Mouse (Mus musculus) neural tube, embryonic 13.5 days (tissue): Measurements from ENCODE around the gene Aadat. TPM values are rescaled to one million over a fixed set of nuclear protein-coding genes. Genes with fewer than 3 reads are reported as not detected.
"Not testable (repeated sequence)": the region's sequence is repeated elsewhere in the genome, so short reads cannot be mapped to it uniquely, and the experiment has no call there.

Experiments used
- ATAC-seq: fragments of 200-750 bp; cut with Nextera tagmentation; 2 replicates; pipeline ENCODE4 v1.8.0; 2017; ENCODE audit warnings: low read depth, mild to moderate bottlenecking, moderate TSS enrichment, moderate library complexity
- H3K27ac ChIP-seq: fragments of 300-500 bp; sonication (generic); replicated peaks from 2 replicates; pipeline ENCODE4 v1.5.1; 2015; ENCODE audit warnings: moderate library complexity, mild to moderate bottlenecking, inconsistent platforms
- H3K27me3 ChIP-seq: fragments of 300-500 bp; sonication (generic); 2 replicates; pipeline ENCODE4 v1.6.1; 2015; ENCODE audit warnings: mild to moderate bottlenecking, inconsistent platforms
- H3K36me3 ChIP-seq: fragments of 300-500 bp; sonication (generic); 2 replicates; pipeline ENCODE4 v1.6.1; 2015; ENCODE audit warnings: mild to moderate bottlenecking, inconsistent platforms
- H3K4me1 ChIP-seq: fragments of 300-500 bp; sonication (generic); replicated peaks from 2 replicates; pipeline ENCODE4 v1.6.1; 2015; ENCODE audit warnings: inconsistent platforms
- H3K4me2 ChIP-seq: fragments of 300-500 bp; sonication (generic); 2 replicates; pipeline ENCODE4 v1.6.1; 2015; ENCODE audit warnings: inconsistent platforms, mild to moderate bottlenecking, moderate library complexity
- H3K4me3 ChIP-seq: fragments of 300-500 bp; sonication (generic); 2 replicates; pipeline ENCODE4 v1.5.1; 2015; ENCODE audit warnings: mild to moderate bottlenecking, inconsistent platforms
- H3K9ac ChIP-seq: fragments of 300-500 bp; sonication (generic); 2 replicates; pipeline ENCODE4 v1.6.1; 2015; ENCODE audit warnings: moderate library complexity, mild to moderate bottlenecking, inconsistent platforms
- H3K9me3 ChIP-seq: fragments of 300-500 bp; sonication (generic); 2 replicates; pipeline ENCODE4 v1.6.1; 2016; ENCODE audit warnings: inconsistent platforms
- WGBS: fragments of 180-500 bp; shearing (Covaris S2); methylation state at CpG from one replicate; pipeline ENCODE4 v1.1.7; 2015; 5-methylcytosine and 5-hydroxymethylcytosine counted together
- polyA plus RNA-seq: library from polyadenylated mRNA; unstranded; fragments of >200 nt; fragmentation: Nextera tagmentation; extraction: Ambion mirVana; gene quantifications from 2 replicates; pipeline ENCODE4 v1.2.1, GENCODE M21; 2015

Gene Aadat
- polyA plus RNA-seq, 1 experiment from 2014 or later: 1.1 TPM

DNA sequence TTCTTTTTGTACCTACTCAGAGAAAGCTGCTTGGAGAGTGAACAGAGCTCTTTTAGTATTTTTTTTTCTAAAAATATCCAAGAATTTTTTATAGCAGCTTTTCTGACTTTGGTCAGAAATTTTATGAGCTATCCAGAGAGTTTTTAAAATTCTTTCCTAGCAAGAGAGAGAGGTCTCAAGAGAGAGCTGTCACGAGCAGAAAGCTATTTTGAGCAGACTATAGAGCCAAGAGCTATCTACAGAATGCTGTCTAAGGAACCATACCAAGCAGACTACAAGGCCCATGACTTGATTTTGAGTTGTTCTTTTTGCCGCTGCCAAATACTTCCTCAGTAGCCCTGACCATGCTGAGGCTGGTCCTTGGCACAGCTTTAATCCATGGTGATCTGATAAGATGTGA lies 77.6 kb downstream of the Aadat start:
- H3K27ac ChIP-seq: no peak overlapping the region
- WGBS: 70% methylated on average over 2 of the region's 2 CpGs
- no peak overlapping the region for H3K4me3 ChIP-seq
- ATAC-seq: no peak
- H3K4me1 ChIP-seq: no peaks in the 10 kb centered on the region
- no peak overlapping the region for H3K9ac ChIP-seq
- no peaks in the 10 kb centered on the region for H3K9me3 ChIP-seq
- no peaks in the 10 kb centered on the region for H3K36me3 ChIP-seq
- no peak overlapping the region for H3K4me2 ChIP-seq
- no peaks in the 10 kb centered on the region for H3K27me3 ChIP-seq

DNA sequence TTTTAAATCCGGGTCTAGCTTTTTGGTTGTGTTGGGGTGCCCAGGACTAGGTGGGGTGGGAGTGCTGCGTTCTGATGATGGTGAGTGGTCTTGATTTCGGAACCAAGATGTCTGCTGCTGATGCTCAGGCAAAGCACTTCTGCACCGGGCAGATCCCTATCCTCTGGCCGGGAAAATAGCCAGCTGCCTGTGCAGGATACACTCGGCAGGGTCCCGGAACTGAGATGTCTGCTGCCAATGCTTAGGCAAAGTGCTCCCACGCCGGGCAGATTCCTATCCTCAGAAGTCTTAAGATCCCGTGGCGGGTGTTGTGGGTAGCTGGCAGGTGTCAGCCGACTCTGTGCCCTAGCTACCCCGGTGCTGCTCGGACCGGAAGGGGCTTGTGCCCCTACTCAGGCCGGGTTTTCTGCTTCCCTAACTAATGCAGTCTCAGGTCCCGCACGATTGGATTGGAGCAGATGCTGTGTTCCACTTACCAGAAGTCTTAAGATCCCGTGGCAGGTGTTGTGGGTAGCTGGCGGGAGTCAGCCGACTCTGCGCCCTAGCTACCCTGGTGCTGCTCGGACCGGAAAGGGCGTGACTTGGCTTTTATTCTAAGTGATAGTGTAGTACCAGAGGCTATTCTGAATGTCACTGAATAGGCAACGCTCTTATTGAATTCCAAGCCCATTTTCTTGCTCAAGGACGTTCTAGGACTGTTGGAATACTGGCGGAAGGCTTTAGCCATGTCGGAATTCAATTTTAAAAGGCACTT lies 85.8 kb downstream of the Aadat start:
- not testable (repeated sequence) for H3K27ac ChIP-seq, H3K4me2 ChIP-seq, ATAC-seq, H3K9me3 ChIP-seq, H3K9ac ChIP-seq, H3K36me3 ChIP-seq, H3K4me3 ChIP-seq, H3K4me1 ChIP-seq, H3K27me3 ChIP-seq
- 87% methylated on average over 29 of the region's 29 CpGs for WGBS

DNA sequence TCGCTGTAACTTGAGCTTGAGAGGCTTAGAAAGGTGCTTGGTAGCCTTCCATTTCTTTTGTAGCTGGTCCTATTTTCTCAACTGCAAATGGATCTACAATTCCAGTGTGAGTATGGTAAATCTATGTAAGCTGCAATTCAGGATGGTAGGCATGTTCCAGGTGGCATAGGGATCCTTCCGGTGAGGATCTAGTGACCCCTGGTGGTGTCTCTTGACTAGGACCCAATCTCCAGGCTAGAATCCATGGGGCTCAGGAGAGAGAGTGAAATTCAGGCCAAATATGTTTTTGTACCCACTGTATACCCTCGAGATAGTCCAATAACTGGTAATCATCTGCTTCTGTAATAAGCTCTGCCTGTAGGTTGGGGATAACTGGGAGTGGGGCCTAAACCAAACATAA lies 89.0 kb downstream of the Aadat start:
- WGBS: 54% methylated on average over 3 of the region's 3 CpGs
- no peak overlapping the region for H3K9ac ChIP-seq
- no peaks in the 10 kb centered on the region for H3K9me3 ChIP-seq
- H3K4me2 ChIP-seq: no peak overlapping the region
- H3K4me1 ChIP-seq: no peaks in the 10 kb centered on the region
- no peak overlapping the region for H3K27ac ChIP-seq
- no peak for ATAC-seq
- H3K27me3 ChIP-seq: no peaks in the 10 kb centered on the region
- no peak overlapping the region for H3K4me3 ChIP-seq
- H3K36me3 ChIP-seq: no peaks in the 10 kb centered on the region

Other genes starting within 250 kb of the Aadat start
- not detected in 2 replicates for gene Gm10283, start 2.7 kb upstream of the Aadat start, polyA plus RNA-seq
- gene Mfap3l, start 126.9 kb downstream of the Aadat start, polyA plus RNA-seq: 3.3 and 3.8 TPM in 2 replicates